Mouse (Mus musculus) G1E (cell line): ENCODE data around the gene Dop1a. TPM values are rescaled to one million over a fixed set of nuclear protein-coding genes. Genes with fewer than 3 reads are reported as not detected.

ENCODE experiments used
- ATAC-seq: 2 replicates; pipeline ENCODE4 v1.8.0; 2016; ENCODE audit warnings: mild to moderate bottlenecking; ENCODE audit not compliant: insufficient number of reproducible peaks, poor library complexity, low FRiP score, severe bottlenecking; ENCODE audit errors: extremely low read depth
- DNase-seq: peaks from one replicate; pipeline ENCODE4 v3.0.0; 2012; ENCODE audit warnings: low spot score
- H3K27me3 ChIP-seq: 2 replicates; pipeline ENCODE4 v1.6.1; 2012; ENCODE audit warnings: mild to moderate bottlenecking, low read length, inconsistent platforms; ENCODE audit not compliant: insufficient read depth
- H3K36me3 ChIP-seq: replicated peaks from 2 replicates; pipeline ENCODE3; 2012; ENCODE audit warnings: mild to moderate bottlenecking, inconsistent platforms
- H3K4me1 ChIP-seq: 2 replicates; pipeline ENCODE4 v1.6.1; 2012; ENCODE audit warnings: low read depth, low read length, inconsistent platforms, mixed read lengths; ENCODE audit not compliant: insufficient read depth
- H3K4me3 ChIP-seq: 2 replicates; pipeline ENCODE4 v1.5.1; 2012; ENCODE audit warnings: low read depth, mild to moderate bottlenecking, inconsistent platforms, low read length, moderate library complexity, mixed read lengths
- H3K9me3 ChIP-seq: replicated peaks from 2 replicates; pipeline ENCODE4 v1.6.1; 2012; ENCODE audit warnings: inconsistent platforms
- CTCF ChIP-seq: IDR thresholded peaks from 2 replicates; pipeline ENCODE4 v1.5.1; 2012; ENCODE audit warnings: low read depth, low read length, inconsistent platforms, mixed read lengths
- GATA1 ChIP-seq: IDR thresholded peaks from 2 replicates; pipeline ENCODE4 v1.6.1; 2012; ENCODE audit warnings: borderline replicate concordance, low read length, inconsistent platforms, mixed read lengths
- GATA2 ChIP-seq: IDR thresholded peaks from 2 replicates; pipeline ENCODE4 v1.6.1; 2012; ENCODE audit warnings: low read depth, low read length, inconsistent platforms, borderline replicate concordance
- POLR2AphosphoS5 ChIP-seq: IDR thresholded peaks from 2 replicates; pipeline ENCODE4 v1.6.1; 2012; ENCODE audit warnings: low read depth, low read length, inconsistent platforms; ENCODE audit not compliant: insufficient replicate concordance
- TAL1 ChIP-seq: conservative IDR thresholded peaks from 2 replicates; pipeline ENCODE4 v1.6.1; 2012; ENCODE audit warnings: low read depth, low read length, inconsistent platforms, mixed read lengths
- polyA plus RNA-seq: library from polyadenylated mRNA; stranded (reverse); fragments of >175 nt; gene quantifications from 2 replicates; pipeline ENCODE4 v1.2.3, GENCODE M21; 2012
- total RNA-seq, 2 experiments: library from RNA; stranded (forward) in 1 of 2; stranded (reverse) in 1 of 2; fragments of 200-1000 nt in 1 of 2; fragments of >200 nt in 1 of 2; fragmentation: Nextera tagmentation in 1 of 2; gene quantifications; 2 replicates each; pipeline ENCODE4 v1.2.3; 2014 to 2017

Gene Dop1a
- total and polyA plus RNA-seq, 3 experiments, result 3.4 to 56.7 (median 33.3) TPM

DNA sequence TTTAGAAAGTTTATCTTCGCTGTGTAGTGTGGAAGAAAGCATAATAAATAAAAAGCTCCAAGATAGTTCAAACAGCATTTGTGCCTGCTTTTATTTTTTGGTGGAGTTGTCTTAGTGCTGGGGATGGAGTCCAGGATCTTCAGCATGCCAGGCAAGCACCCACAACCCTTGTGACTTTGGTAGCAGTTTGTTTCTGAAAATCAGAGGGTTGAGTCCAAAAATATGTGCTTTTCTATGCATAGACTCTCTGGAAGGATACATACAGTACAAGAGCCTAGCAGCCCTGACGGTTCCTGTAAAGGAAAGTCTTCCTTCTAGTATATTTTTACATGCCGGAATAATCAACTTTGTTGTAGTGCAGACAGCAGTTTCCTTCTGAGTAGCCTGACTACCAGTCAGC lies 83.8 kb downstream of the Dop1a start:
- H3K36me3 ChIP-seq, result peaks cover 75% of the 10 kb centered on the region
- DNase-seq, result no peak

DNA sequence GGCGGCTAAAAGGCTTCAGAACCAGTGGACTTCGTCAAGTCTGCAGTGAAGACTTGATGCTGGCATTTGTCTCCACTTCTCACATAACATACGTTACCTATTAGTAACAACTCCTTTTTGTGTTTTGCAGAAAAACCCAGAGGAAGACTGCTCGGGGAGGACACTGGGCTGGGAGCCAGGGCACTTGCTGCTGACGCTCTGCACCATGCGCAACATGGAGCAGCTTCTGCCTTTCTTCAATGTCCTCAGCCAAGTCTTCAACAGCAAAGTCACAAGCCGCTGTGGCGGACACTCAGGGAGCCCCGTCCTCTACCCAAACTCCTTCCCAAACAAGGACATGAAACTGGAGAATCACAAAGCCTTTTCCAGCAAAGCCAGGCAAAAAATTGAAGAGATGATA lies 86.9 kb downstream of the Dop1a start:
- DNase-seq, result no peak
- Histone ChIP-seq H3K36me3 (peaks cover 81% of the 10 kb centered on the region), H3K4me1 (no peaks in the 10 kb centered on the region), H3K9me3 (no peaks in the 10 kb centered on the region), H3K27me3 (no peaks in the 10 kb centered on the region), H3K4me3 (no peak overlapping the region)
- ATAC-seq, result no peak
- no peak for TF ChIP-seq TAL1
- TF ChIP-seq POLR2AphosphoS5, result no peak
- TF ChIP-seq GATA1, result no peak
- no peak for TF ChIP-seq CTCF
- TF ChIP-seq GATA2, result no peak

More for the DNA sequence above, 83.8 kb downstream of the Dop1a start:
- TF ChIP-seq GATA2 (no peak), POLR2AphosphoS5 (no peak), CTCF (no peak), GATA1 (no peak), TAL1 (no peak)
- Histone ChIP-seq H3K9me3 (no peaks in the 10 kb centered on the region), H3K4me1 (no peaks in the 10 kb centered on the region), H3K27me3 (no peaks in the 10 kb centered on the region), H3K4me3 (no peak overlapping the region)
- no peak for ATAC-seq

DNA sequence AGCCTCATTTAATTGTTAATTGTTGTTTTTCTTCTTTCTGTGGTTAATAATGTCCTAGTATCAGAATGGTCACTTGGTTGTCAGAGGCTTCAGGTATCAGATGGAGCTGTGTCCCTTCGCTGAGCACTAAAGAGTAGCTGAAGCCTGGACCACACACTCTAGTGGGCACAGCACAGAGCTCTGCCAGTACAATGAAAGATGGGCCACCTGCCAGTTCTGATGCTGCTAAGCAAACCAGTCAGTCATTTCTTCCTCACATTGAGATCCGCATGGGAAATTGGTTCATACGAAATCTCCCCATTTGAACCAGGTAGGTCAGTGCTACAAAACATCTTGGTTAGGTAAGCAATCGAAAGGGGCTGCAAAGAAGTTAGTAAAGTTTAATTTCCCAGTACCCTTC lies 87.7 kb downstream of the Dop1a start:
- Histone ChIP-seq H3K4me1 (no peaks in the 10 kb centered on the region), H3K27me3 (no peaks in the 10 kb centered on the region), H3K9me3 (no peaks in the 10 kb centered on the region), H3K4me3 (no peak overlapping the region), H3K36me3 (peaks cover 81% of the 10 kb centered on the region)
- no peak for TF ChIP-seq GATA2
- TF ChIP-seq POLR2AphosphoS5, result no peak
- no peak for TF ChIP-seq CTCF
- no peak for TF ChIP-seq TAL1
- no peak for TF ChIP-seq GATA1
- ATAC-seq (no peak), DNase-seq (no peak)

DNA sequence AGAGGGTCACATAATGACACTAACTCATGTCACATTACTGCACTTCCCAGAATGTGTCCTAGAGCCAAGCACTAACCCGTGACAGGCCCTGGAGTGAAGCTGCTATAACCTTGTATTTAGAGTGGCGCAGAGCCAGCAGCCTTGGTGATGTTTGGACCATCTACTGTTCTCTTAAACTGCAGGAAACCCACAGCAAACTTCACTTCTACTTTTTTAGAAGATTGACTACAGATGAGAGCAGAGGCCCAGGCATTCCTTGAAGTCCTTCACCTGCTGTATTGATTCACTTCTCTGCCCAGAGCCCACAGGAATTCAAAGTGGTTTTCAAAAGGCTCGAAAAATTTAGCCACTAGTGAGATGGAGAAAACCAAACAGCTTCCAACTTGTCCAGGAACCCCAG lies 93.6 kb downstream of the Dop1a start:
- H3K36me3 ChIP-seq, result peaks cover 90% of the 10 kb centered on the region
- TF ChIP-seq GATA1 (no peak), POLR2AphosphoS5 (no peak), GATA2 (no peak), CTCF (no peak), TAL1 (no peak)
- no peaks in the 10 kb centered on the region for H3K9me3 ChIP-seq
- H3K4me3 ChIP-seq, result no peak overlapping the region
- no peaks in the 10 kb centered on the region for H3K4me1 ChIP-seq
- ATAC-seq (no peak), DNase-seq (no peak)
- no peaks in the 10 kb centered on the region for H3K27me3 ChIP-seq

DNA sequence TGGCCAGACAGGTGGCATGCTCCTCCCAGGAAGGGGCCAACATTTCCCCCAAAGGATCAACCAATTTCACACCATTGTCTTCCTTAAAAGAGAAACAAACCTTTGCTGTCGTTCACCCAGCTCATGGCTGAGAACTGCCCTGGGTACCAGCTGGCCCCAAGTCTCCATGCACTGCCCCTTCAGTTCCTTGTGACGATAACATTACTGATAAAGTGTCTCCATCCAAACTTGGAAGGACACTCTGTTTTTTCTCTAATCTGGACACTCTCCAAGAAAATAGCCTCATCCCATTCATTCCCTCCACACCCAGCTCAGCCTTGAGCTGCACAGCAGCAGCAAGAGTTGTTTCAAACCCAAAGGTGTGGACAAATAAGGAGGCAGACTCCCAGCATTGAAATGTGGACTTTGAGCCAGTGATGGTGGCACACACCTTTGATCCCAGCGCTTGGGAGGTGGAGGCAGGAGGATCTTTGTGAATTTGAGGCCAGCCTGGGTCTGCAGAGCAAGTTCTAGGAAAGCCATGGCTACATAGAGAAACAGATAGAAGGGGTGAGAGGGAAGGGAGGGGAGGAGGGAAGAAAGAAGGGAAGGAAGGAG lies 102.5 kb downstream of the Dop1a start:
- Histone ChIP-seq H3K4me1 (peaks cover 17% of the 10 kb centered on the region), H3K9me3 (no peaks in the 10 kb centered on the region), H3K4me3 (no peak overlapping the region), H3K36me3 (peaks cover 57% of the 10 kb centered on the region), H3K27me3 (no peaks in the 10 kb centered on the region)
- TF ChIP-seq GATA1 (no peak), TAL1 (no peak), GATA2 (no peak), CTCF (no peak), POLR2AphosphoS5 (no peak)
- ATAC-seq (no peak), DNase-seq (no peak)

DNA sequence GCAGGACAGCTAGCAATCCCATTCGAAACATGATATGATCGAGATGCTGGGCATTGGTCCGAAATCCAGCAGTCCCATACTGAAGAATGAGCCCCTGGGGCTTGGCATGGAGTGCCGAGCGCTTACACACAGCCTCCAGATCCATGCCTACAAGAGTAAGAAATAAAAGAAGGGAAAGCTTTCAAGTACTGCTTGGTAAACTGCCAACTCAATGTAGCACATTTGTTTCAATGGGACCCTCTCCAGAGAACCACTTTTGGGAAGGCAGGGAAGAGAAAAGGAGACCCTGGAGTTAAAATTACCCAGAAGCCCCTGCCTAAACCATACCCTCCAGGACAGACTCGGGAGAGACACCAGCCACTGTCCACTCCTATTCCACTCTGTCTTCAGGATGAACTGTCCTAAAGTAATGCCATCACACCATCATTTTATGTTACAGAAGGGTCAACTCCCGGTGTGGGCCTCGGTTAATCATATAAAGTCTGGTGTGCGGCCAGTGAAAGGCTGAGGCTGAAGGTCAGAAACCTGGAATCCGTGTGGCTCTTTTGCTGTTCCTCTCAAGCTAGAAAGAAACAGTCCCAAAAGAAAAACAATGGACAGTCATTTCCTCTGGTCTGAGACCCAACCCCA lies 103.4 kb downstream of the Dop1a start:
- H3K4me3 ChIP-seq, result no peak overlapping the region; the same call in 1 of the 2 replicates
- no peak for ATAC-seq
- no peaks in the 10 kb centered on the region for H3K9me3 ChIP-seq
- H3K36me3 ChIP-seq, result peaks cover 47% of the 10 kb centered on the region
- H3K27me3 ChIP-seq, result no peaks in the 10 kb centered on the region
- TF ChIP-seq TAL1 (no peak), POLR2AphosphoS5 (no peak), GATA1 (no peak), CTCF (no peak), GATA2 (no peak)
- H3K4me1 ChIP-seq, result peaks cover 17% of the 10 kb centered on the region
- DNase-seq, result no peak
